Mouse (Mus musculus): ENCODE results near the gene Spin1.

DNA sequence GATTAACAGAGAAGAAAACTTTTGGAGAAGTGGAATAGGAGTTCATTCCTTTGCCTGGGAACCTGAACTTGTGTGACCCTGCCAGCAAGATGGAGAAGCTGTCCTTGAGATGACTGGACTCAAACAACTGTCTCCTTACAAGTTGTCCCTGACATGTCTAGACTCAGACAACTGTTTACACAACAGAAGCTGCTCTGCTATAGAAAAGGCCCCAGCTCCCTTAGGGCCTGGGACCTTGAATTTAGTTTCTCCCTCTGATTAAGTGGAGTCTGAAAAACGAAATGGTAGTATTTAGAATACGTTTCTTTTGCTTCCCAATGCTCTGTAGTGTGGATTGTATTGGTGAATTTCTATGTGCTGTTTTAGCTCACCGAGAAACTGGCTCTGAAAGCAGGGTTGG lies 84.2 kb downstream of the Spin1 start:
- TF ChIP-seq POLR2A (IDR thresholded peaks at IDR 0.05; ENCODE audit: insufficient read depth, low read depth, low read length) (no peak), CTCF (IDR thresholded peaks at IDR 0.05; ENCODE audit: insufficient read depth, low read depth, low read length) (no peak)
